Mouse (Mus musculus) telencephalon, adult 2 months (tissue): ENCODE data around the gene Dek.

Source experiments
- DNase-seq: peaks from one replicate; pipeline ENCODE4 v3.0.0-alpha.2; 2011; ENCODE audit warnings: low read depth, low spot score

Gene Dek

DNA sequence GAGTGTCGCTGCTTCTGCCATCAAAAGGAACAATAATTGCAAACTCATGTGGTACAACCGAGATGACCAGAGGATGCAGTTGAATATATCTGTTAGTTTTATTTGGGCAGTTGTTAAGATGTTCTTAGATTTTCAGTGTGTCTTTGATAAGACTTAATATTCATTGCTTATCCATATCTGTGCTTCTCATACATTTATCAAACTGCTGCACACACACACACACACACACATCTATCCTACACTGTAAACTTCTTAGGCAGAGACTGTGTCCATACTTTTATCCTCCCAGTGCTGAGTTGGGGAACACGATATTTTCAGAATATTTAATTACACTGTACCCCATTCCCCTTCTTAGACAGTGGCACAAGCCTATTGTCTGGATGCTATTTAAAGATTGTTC, 5.2 kb upstream of the Dek start:
- no peak for DNase-seq

DNA sequence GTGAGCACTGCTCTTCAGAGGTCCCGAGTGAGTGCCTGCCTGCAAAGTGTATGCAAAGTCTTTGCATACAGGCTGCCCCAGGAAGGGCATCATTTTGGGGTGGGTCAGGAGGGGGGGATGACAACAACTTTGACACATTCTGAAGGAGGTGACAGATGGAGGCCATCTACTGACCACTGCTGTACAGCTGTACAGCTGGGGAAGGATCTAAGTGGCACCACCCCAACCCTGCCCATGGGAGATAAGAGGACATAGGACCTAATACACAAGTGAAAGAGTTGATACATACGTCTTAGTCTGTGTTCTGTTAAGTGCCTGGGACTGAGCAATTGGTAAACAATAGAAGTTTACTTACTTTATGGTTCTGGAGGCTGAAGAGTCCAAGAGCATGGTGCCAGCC, 3.2 kb upstream of the Dek start:
- no peak for DNase-seq

- no peak for DNase-seq
These were observed 533 bp upstream of the Dek start for GRCm38 (mm10) chr13:47106580-47106888.

DNA sequence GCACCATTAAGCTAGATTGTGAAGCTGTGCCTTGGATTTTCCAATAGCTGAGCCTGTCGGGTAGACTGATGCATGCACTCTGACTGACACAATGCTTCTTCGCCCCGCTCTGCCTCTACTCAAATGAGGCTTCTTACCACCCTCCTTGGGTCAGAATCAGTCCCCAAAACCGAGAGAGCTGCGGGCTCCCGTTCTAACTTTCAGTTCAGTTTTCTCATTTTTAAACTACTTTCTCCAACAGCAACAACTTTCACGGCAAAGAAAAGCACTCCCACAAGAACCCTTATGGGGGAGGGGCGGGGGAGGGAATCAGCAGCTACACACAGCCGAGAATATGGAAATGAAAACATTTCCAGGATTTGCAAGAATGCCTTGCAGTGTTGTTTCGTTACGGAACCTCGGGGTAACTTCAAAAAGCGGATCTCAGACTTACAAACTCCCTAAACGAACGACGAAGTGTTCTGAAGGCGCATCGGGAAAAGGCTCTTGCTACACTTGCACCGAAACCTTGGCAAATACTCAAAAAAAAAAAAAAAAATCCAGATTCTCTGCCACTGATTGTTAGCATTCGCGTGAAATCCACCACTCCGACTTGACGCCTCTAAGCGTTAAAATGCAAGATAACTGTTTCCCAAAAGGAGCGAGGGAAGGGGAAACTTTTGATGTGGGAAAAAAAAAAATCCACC, 1.0 kb downstream of the Dek start:
- no peak for DNase-seq

- DNase-seq, result no peak
These were observed 1.9 kb downstream of the Dek start for GRCm38 (mm10) chr13:47104146-47104545.

DNA sequence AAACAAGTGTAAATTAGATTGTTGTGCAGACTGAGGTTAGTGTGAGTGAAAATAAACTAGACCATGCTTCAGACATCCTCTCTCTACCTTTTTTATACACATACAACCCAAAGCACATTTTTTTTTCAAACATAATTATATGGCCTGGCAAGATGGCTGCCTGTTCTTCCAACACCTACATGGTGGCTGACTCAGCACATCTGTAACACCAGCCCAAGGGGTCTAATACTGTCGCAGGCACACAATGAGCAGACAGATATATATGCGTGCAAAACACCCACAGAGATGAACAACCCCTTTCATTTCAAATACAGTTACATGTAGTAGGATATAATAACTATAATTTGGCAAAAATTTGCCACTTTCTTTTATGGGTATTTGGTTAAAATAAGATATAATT, 5.4 kb downstream of the Dek start:
- no peak for DNase-seq

DNA sequence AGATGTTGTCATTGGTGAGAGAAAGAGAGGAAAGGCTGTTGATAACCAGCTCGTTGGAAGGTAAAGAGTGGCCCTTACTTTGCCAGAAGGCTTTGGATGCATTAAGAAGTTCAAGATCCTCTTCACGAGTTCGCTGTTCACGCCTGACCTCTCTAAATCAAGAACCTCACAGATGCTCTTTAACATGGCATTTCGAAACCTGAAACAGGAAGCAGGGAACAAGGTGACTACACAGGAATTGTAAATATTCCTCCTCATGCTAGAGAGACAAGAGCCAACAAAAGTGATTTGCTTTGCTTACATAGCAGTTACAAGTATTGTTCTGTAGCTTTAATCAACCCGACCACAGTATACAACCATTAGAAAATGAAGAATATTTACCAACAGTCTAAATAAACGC, 6.7 kb downstream of the Dek start:
- no peak for DNase-seq

DNA sequence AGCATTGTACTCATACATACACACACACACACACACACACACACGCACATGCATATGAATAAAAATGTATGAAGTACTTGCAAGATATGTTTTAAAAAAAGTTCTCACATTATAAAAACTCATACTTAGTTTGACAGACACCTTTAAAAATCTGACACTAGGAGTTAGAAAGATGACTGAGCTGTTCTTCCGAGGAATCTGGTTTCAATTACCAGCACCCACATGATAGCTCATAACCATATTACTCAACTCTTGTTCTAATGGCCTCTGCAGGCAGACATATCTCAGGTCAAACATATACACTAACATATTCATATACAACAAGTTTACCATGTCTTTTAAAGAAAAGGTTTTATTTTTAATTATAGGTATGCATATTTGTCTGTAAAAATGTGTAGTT, 9.4 kb downstream of the Dek start:
- DNase-seq, result no peak

DNA sequence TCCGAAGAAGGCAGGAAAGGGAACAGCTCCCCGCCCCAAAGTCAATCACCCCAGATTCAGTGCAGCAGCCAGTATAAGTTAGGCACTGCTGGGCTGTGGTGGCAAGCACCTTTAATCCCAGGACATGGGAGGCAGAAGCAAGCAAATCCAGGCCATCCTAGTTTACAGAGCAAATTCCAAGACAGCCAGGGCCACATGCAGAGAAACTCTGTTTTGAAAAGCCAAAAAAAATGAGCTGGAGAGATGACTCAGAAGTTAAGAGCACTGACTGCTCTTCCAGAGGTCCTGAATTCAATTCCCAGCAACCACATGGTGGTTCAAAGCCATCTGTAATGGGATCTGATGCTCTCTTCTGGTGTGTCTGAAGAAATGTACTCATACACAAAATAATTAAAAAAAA, 12.2 kb downstream of the Dek start:
- DNase-seq, result no peak

- DNase-seq, result no peak
These were observed 16.7 kb downstream of the Dek start for GRCm38 (mm10) chr13:47089271-47089670.

DNA sequence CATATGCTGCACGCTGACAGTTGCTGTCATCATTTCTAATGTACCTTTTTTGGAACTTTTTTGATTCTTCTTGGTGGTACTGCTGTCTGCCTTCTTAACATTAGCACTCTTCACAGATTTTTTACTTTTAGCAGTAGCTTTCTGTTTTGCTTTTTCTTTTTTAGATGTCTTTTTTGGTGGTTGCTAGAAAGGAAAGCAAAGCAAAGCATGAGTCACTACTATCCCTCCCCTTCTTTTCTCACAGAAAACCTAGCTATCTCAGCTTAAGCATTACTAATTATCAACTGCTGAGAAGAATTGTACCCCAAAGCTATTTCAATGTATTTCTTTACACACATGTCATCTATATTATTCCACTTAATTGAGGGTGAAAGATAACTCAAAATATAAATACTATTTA, 17.6 kb downstream of the Dek start:
- DNase-seq, result no peak

GRCm38 (mm10) chr13:47080905-47081505, 25.0 kb downstream of the Dek start:
- DNase-seq, result no peak

DNA sequence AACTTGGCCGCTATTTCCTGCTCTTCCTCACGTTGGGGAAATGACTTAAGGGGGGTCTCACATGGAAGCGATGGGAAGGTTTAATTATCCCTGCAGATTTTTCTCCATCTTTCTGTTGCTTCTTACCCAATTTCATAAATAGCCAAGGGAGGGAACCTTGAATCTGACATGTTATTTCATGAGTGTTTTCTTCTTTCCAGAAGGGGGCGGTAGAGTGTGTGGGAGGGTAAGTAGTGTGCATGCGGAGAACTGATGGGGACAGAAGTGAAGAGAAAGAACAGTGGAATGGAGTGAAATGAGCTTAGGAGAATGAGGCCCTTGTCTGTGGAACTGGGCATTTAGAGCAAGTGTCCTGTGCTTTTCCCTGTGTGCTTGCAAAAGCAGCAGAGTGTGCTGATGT, 27.2 kb downstream of the Dek start:
- no peak for DNase-seq

DNA sequence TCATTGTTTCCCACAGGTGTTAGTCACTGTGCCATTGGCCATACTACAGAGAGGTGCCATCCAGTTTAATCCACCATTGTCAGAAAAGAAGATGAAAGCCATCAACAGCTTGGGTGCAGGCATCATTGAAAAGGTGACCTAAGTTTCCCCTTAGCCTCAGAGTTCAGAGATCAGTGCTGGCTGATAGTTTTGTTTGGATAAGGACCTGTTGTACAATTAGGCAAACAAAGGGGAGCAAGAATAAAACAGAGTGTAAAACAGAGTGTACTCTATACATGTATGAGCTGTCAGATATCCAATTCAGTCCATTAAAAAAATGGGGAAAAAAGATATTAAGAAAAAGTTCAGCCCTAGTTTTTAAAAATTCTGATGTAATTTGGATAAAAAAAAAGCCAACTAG, 28.6 kb downstream of the Dek start:
- DNase-seq, result no peak

- DNase-seq, result no peak
These were observed 29.8 kb downstream of the Dek start for GRCm38 (mm10) chr13:47076156-47076555.

DNA sequence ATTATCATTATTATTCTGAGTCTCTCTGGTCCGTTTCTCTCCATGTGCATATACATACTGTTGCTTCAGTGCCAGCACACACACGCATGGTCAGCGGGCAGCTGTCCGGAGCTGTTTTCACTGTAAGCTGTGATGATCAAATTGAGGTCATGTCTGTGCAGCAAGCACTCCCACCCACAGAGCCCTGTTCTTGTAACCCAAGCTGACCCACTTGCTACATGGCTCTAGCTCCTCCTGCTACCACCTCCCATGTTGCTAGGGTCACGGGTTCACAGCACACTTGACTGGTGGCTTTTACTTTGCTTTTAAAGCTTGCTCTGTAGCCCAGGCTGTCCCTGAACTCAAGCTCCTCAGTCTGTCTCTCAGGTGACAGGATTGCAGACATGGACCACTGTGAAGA, 33.5 kb downstream of the Dek start:
- DNase-seq, result no peak

DNA sequence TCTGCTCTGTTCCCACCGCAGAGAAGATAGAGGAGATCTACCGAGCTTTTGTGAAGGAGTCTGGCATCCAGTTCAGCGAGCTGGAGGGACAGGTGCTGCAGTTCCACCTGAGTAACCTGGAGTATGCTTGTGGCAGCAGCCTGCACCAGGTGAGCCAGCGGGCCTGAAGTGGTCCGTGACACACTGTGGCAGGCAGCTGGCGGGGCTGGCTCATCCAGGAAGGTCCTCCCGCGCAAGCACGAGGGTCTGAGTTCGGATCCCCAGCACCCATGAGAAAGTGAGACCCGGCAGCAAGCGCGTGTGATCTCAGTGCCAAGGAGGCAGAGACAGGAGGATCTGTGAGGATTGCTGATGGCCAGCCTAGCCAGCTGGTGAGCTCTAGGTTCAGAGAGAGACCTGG, 34.1 kb downstream of the Dek start:
- no peak for DNase-seq

- DNase-seq, result no peak
These were observed 35.5 kb downstream of the Dek start for GRCm38 (mm10) chr13:47070329-47071080.

DNA sequence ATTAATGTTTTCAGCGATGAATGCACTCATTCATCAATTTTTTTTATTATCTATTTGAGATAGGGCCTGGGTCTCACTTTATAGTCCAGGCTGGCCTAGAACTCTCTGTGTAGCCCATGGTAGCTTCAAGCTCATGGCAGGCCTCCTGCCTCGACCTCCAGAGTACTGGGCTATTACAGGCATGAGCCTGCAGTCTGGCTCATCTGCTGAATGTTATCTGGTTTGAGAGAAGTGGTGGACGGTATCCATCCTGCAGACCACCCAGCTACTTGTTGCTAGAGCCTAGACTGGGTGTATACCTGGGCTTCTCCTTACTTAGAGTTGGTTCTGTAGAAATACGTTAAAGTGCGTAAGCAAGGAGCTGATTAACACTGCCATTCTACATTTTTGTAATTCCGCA, 39.0 kb downstream of the Dek start:
- no peak for DNase-seq

DNA sequence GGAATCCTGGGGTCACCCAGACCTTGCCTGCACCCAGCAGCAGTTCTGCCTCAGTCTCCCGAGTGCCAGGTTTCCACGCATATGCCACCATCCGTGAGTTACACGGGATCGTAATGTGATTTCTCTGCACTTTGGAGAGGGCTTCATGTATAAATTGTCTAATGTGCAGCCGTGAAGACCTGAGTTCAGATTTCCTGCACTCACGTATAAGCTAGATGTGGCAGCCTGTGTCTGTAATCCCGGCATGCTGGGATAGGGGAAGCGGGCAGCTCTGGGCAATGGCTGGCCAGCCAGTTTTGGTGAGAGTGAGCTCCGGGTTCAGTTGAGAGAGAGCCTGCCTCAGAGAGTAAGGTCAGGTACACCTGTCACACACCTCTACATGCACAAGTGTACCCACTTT, 39.5 kb downstream of the Dek start:
- no peak for DNase-seq

DNA sequence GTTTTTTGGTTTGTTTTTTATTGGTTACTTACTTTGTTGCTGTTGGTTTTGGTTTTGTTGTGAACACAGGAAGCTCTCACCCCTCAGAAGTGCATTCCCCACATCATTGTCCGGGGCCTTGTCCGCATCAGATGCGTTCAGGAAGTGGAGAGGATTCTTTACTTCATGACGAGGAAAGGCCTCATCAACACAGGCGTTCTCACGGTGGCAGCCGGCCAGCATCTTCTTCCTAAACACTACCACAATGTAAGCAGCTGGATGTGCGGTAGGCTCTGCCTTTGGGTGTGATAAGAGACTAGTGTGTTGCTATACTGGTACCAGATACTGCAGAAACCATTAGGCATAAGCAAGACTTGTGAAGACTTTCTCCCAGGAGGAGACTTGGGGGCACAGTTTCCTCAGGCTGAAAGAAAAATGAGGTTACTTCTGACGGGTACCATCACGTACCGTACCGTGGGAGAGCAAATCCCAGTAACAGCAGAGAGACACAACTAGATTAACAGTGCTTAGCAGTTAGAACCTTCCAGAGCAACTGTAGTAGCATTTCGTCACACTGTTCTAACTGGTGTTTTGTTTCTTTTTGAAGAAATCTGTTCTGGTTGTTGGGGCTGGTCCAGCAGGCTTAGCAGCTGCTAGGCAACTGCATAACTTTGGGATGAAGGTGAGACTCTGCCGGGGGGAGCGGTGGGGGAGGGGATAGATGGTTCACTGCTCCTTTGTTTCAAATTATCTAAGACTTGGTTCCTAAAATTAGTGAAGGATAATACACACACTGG, 41.8 kb downstream of the Dek start:
- DNase-seq, result no peak

DNA sequence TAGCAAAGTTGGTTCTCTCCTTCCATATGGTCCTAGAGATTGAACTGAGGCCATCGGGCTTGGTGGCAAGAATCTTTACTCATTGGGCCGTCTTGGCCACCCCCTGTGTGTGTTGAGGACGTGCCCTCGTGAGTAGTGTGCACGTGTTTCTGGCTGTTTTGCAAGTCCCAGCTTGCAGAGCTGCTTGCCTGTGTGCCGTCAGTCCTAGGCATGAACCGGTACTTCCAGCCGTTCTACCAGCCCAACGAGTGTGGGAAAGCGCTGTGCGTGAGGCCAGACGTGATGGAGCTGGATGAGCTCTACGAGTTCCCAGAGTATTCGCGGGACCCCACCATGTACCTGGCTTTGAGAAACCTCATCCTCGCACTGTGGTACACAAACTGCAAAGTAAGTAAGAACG, 43.2 kb downstream of the Dek start:
- DNase-seq, result no peak

GRCm38 (mm10) chr13:47056781-47057180, 49.2 kb downstream of the Dek start:
- DNase-seq, result no peak
